Mouse (Mus musculus) lung, embryonic 14.5 days (tissue): ENCODE measurements around the gene M1ap. TPM values are rescaled to one million over a fixed set of nuclear protein-coding genes. Genes with fewer than 3 reads are reported as not detected.

Experiments used
- ATAC-seq: fragments of 200-750 bp; cut with Nextera tagmentation; 2 replicates; pipeline ENCODE4 v1.8.0; 2017; ENCODE audit warnings: mild to moderate bottlenecking, moderate TSS enrichment, moderate library complexity; ENCODE audit not compliant: insufficient read depth
- DNase-seq: peaks from one replicate; pipeline ENCODE4 v3.0.0-alpha.2; 2015
- H3K27ac ChIP-seq: fragments of 300-500 bp; sonication (generic); 2 replicates; pipeline ENCODE4 v1.5.1; 2014; ENCODE audit warnings: low read depth, mild to moderate bottlenecking, moderate library complexity
- H3K27me3 ChIP-seq: fragments of 300-500 bp; sonication (generic); 2 replicates; pipeline ENCODE4 v1.6.1; 2014; ENCODE audit warnings: low read length, control low read depth; ENCODE audit not compliant: insufficient read depth
- H3K36me3 ChIP-seq: fragments of 300-500 bp; sonication (generic); 2 replicates; pipeline ENCODE4 v1.6.1; 2014; ENCODE audit warnings: control low read depth; ENCODE audit not compliant: insufficient read depth
- H3K4me1 ChIP-seq: fragments of 300-500 bp; sonication (generic); 2 replicates; pipeline ENCODE4 v1.6.1; 2014; ENCODE audit warnings: antibody characterized with exemption, control low read depth; ENCODE audit not compliant: insufficient read depth
- H3K4me2 ChIP-seq: fragments of 300-500 bp; sonication (generic); 2 replicates; pipeline ENCODE4 v1.6.1; 2014; ENCODE audit warnings: mild to moderate bottlenecking
- H3K4me3 ChIP-seq: fragments of 300-500 bp; sonication (generic); 2 replicates; pipeline ENCODE4 v1.5.1; 2014; ENCODE audit warnings: low read depth, low read length
- H3K9ac ChIP-seq: fragments of 300-500 bp; sonication (generic); 2 replicates; pipeline ENCODE4 v1.6.1; 2014
- H3K9me3 ChIP-seq: fragments of 300-500 bp; sonication (generic); 2 replicates; pipeline ENCODE4 v1.6.1; 2016; ENCODE audit warnings: low read depth, low read length, control low read depth
- CTCF ChIP-seq: IDR thresholded peaks from 2 replicates; pipeline ENCODE4 v1.5.1; 2016; ENCODE audit warnings: antibody characterized with exemption, low read depth
- WGBS: fragments of 180-500 bp; shearing (Covaris S2); extraction: QIAGEN DNeasy Blood & Tissue Kit; methylation state at CpG from one replicate; pipeline ENCODE4 v1.1.7; 2014; 5-methylcytosine and 5-hydroxymethylcytosine counted together
- polyA plus RNA-seq: library from polyadenylated mRNA; unstranded; fragments of >200 nt; fragmentation: Nextera tagmentation; extraction: Ambion mirVana; gene quantifications from 2 replicates; pipeline ENCODE4 v1.2.1, GENCODE M21; 2014

Gene M1ap
- polyA plus RNA-seq, 1 experiment from 2014 or later, result 1.1 TPM

GRCm38 (mm10) chr6:83040601-83041000, 93.9 kb downstream of the M1ap start:
- Histone ChIP-seq H3K27ac (no peak overlapping the region), H3K4me1 (0 out of 2 replicates have a peak, but pooled peaks cover 2% of the 10 kb centered on the region), H3K36me3 (0 out of 2 replicates have a peak, but pooled peaks cover 8% of the 10 kb centered on the region), H3K27me3 (no peaks in the 10 kb centered on the region), H3K4me3 (no peak overlapping the region), H3K9me3 (no peaks in the 10 kb centered on the region), H3K9ac (no peak overlapping the region), H3K4me2 (no peak overlapping the region)
- DNase-seq (no peak), ATAC-seq (no peak)
- no peak for TF ChIP-seq CTCF
- WGBS, result 74% methylated on average over 5 of the region's 5 CpGs

- no peaks in the 10 kb centered on the region for H3K9me3 ChIP-seq
- peak overlapping the region; percentile 24; the same call in 1 of the 2 replicates for H3K27ac ChIP-seq
- 46% methylated on average over 6 of the region's 6 CpGs for WGBS
- H3K9ac ChIP-seq, result no peak overlapping the region
- no peaks in the 10 kb centered on the region for H3K27me3 ChIP-seq
- no peak overlapping the region for H3K4me3 ChIP-seq
- ATAC-seq (no peak), DNase-seq (no peak)
- TF ChIP-seq CTCF, result no peak
- no peaks in the 10 kb centered on the region for H3K4me1 ChIP-seq
- 0 out of 2 replicates have a peak, but pooled peaks cover 8% of the 10 kb centered on the region for H3K36me3 ChIP-seq
- no peak overlapping the region for H3K4me2 ChIP-seq
These were observed 96.9 kb downstream of the M1ap start for GRCm38 (mm10) chr6:83043561-83043960.

- TF ChIP-seq CTCF, result no peak
- H3K4me1 ChIP-seq, result no peaks in the 10 kb centered on the region
- no peak for ATAC-seq
- H3K27ac ChIP-seq, result peak overlapping the region; percentile 24; the same call in 1 of the 2 replicates
- no peak overlapping the region for H3K4me3 ChIP-seq
- H3K4me2 ChIP-seq, result no peak overlapping the region
- no peak for DNase-seq
- H3K9ac ChIP-seq, result no peak overlapping the region
- H3K9me3 ChIP-seq, result no peaks in the 10 kb centered on the region
- WGBS, result 82% methylated on average over 5 of the region's 5 CpGs
- 0 out of 2 replicates have a peak, but pooled peaks cover 8% of the 10 kb centered on the region for H3K36me3 ChIP-seq
- no peaks in the 10 kb centered on the region for H3K27me3 ChIP-seq
These were observed 97.3 kb downstream of the M1ap start for GRCm38 (mm10) chr6:83043993-83044392.

- TF ChIP-seq CTCF, result no peak
- Histone ChIP-seq H3K27me3 (no peaks in the 10 kb centered on the region), H3K36me3 (peaks cover 9% of the 10 kb centered on the region; the same call in 1 of the 2 replicates), H3K4me2 (no peak overlapping the region), H3K9me3 (no peaks in the 10 kb centered on the region), H3K9ac (no peak overlapping the region), H3K4me3 (no peak overlapping the region), H3K4me1 (no peaks in the 10 kb centered on the region), H3K27ac (no peak overlapping the region)
- DNase-seq, result no peak
- ATAC-seq, result no peak
- WGBS, result 69% methylated on average over 9 of the region's 9 CpGs
These were observed 98.0 kb downstream of the M1ap start for GRCm38 (mm10) chr6:83044742-83045141.

- DNase-seq, result no peak
- no peak overlapping the region for H3K27ac ChIP-seq
- H3K9me3 ChIP-seq, result no peaks in the 10 kb centered on the region
- TF ChIP-seq CTCF, result no peak
- no peaks in the 10 kb centered on the region for H3K4me1 ChIP-seq
- H3K27me3 ChIP-seq, result no peaks in the 10 kb centered on the region
- peaks cover 28% of the 10 kb centered on the region for H3K36me3 ChIP-seq
- H3K4me3 ChIP-seq, result no peak overlapping the region
- H3K9ac ChIP-seq, result no peak overlapping the region
- H3K4me2 ChIP-seq, result no peak overlapping the region
- 64% methylated on average over 10 of the region's 10 CpGs for WGBS
- ATAC-seq, result no peak
These were observed 102.7 kb downstream of the M1ap start for GRCm38 (mm10) chr6:83049367-83049766.

- peak; percentile 66 for DNase-seq
- TF ChIP-seq CTCF, result no peak
- H3K4me1 ChIP-seq, result peaks cover 5% of the 10 kb centered on the region; the same call in 1 of the 2 replicates
- peak; percentile 4; the same call in 1 of the 2 replicates for ATAC-seq
- peaks cover 51% of the 10 kb centered on the region for H3K36me3 ChIP-seq
- peak overlapping the region; percentile 98 for H3K4me3 ChIP-seq
- no peaks in the 10 kb centered on the region for H3K9me3 ChIP-seq
- peak overlapping the region; percentile 95 for H3K4me2 ChIP-seq
- peak overlapping the region; percentile 88 for H3K27ac ChIP-seq
- WGBS, result 1% methylated on average over 26 of the region's 26 CpGs
- H3K9ac ChIP-seq, result peak overlapping the region; percentile 92
- no peaks in the 10 kb centered on the region for H3K27me3 ChIP-seq
These were observed 106.6 kb downstream of the M1ap start for GRCm38 (mm10) chr6:83053136-83053960.

- Histone ChIP-seq H3K27me3 (no peaks in the 10 kb centered on the region), H3K4me3 (peak within 1 kb of the TSS; percentile 98), H3K4me1 (peaks cover 5% of the 10 kb centered on the region; the same call in 1 of the 2 replicates), H3K4me2 (peak within 1 kb of the TSS; percentile 95), H3K27ac (peak within 1 kb of the TSS; percentile 88), H3K9ac (peak within 1 kb of the TSS; percentile 92), H3K36me3 (peaks cover 51% of the 10 kb centered on the region), H3K9me3 (no peaks in the 10 kb centered on the region)
- TF ChIP-seq CTCF, result no peak; the same call in 1 of the 2 replicates
- WGBS, result under 1% methylated on average over 64 of the region's 64 CpGs
- peak; percentile 98 for ATAC-seq
- peak; percentile 99 for DNase-seq
These were observed 107.6 kb downstream of the M1ap start, which contains the start of gene Aup1 for GRCm38 (mm10) chr6:83054074-83054851. TSS of gene Aup1 (plus strand) at chr6:83054521.
